Mouse (Mus musculus): ENCODE measurements around the gene Aebp2. TPM values are rescaled to one million over a fixed set of nuclear protein-coding genes. Genes with fewer than 3 reads are reported as not detected.
"Not testable (repeated sequence)": the region's sequence is repeated elsewhere in the genome, so short reads cannot be mapped to it uniquely, and the experiment has no call there.

Aebp2 gene
- total RNA-seq, 2 experiments from 2014 or later: 10.2 to 16.9 TPM

DNA sequence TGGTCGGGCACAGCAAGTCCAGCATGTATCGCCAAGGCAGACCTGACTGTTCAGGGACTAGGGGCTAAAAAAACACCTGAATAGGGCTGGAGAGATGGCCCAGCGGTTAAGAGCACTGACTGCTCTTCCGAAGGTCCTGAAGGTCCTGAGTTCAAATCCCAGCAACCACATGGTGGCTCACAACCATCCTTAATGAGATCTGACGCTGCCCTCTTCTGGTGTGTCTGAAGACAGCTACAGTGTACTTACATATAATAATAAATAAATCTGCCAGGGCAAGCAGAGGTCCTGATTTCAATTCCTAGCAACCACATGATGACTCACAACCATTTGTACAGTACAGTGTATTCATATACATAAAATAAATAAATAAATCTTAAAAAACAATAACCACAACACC, 17.3 kb upstream of the Aebp2 start:
- not testable (repeated sequence) for ATAC-seq (replicated peaks; ENCODE audit: low FRiP score, poor library complexity, severe bottlenecking)

DNA sequence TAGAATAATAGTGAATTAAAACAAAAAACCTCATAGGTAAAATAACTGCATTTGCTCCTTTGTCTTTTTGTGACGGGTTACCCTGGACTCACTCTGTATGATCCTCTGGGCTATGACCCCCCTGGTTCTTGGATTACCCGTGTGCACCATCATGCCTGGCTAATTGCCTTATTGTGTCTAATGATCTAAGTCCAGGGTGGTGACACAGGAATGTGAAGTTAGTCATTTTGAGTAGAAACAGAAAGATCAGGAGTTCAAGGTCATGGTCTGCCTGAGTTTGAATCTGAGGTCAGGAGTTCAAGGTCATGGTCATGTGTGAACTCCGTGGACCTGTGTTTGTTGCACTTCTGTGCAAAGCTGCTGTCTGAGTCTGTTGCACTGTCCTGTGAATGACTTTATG, 16.7 kb upstream of the Aebp2 start:
- no peak for ATAC-seq (replicated peaks; ENCODE audit: low FRiP score, poor library complexity, severe bottlenecking)

DNA sequence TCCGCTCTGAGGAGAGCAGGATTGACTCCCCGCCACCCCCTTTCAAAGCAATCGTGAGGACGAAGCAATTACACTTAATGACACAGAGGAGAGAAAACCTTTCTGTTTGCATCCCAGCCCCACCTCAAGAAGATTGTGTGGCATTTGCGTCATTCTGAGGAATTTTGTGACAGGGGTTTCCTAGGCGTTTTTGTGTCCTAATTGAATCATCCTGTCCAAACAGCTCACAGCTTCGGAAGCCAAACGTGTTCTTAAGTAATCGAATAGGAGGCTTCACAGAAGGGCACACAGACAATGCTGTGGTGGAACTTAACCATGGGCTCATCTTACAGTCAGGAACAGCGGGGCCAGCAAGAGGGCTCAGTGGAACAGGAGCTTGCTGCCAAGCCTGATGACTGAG, 15.9 kb upstream of the Aebp2 start:
- ATAC-seq (replicated peaks; ENCODE audit: low FRiP score, poor library complexity, severe bottlenecking): no peak

GRCm38 (mm10) chr6:140608666-140609065, 13.8 kb upstream of the Aebp2 start:
- no peak for ATAC-seq (replicated peaks; ENCODE audit: low FRiP score, poor library complexity, severe bottlenecking)

DNA sequence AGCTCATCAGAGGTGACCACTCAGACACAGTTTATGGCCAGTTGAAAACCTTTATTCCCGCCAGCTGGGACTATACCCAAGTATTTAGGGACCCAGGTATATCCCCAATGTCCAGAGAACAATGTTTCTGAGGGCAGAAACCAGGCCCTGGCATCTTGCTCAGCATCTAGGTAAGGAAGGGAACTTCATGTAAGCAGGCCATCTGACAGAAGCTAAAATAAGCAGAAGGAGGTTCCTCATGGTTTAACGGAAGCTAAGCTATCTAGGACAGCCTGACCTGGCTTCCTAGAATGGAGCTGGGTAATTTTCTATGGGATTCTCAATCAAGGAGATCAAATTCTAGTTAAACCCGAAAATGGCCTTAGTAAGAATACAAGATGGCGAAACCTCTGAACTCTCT, 12.9 kb upstream of the Aebp2 start:
- ATAC-seq (replicated peaks; ENCODE audit: low FRiP score, poor library complexity, severe bottlenecking): no peak

GRCm38 (mm10) chr6:140610117-140610516, 12.3 kb upstream of the Aebp2 start:
- ATAC-seq (replicated peaks; ENCODE audit: low FRiP score, poor library complexity, severe bottlenecking): no peak

- ATAC-seq (replicated peaks; ENCODE audit: low FRiP score, poor library complexity, severe bottlenecking): no peak
Measured at GRCm38 (mm10) chr6:140611282-140611681, 11.2 kb upstream of the Aebp2 start.

GRCm38 (mm10) chr6:140611893-140612473, 10.5 kb upstream of the Aebp2 start:
- ATAC-seq (replicated peaks; ENCODE audit: low FRiP score, poor library complexity, severe bottlenecking): no peak

DNA sequence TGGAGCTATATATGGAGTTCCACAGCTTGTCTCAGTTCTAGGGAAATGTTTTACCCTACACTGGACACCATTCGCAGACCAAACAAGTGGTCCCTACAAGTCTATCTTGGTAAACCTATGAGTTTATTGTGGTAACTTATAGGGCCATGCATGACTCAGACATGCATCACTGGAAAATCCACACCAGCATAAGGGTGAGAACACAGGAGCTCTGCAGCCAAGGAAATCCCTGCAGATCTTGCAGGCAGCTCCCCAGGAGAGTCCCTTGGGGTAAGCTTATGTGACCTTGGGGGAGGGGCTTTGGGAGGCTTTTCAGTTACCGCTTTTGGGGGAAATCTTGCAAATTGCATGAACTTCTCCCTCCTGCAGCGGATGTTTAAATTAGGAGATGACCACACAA, 8.6 kb upstream of the Aebp2 start:
- no peak for ATAC-seq (replicated peaks; ENCODE audit: low FRiP score, poor library complexity, severe bottlenecking)

GRCm38 (mm10) chr6:140614711-140615110, 7.8 kb upstream of the Aebp2 start:
- no peak for ATAC-seq (replicated peaks; ENCODE audit: low FRiP score, poor library complexity, severe bottlenecking)

- ATAC-seq (replicated peaks; ENCODE audit: low FRiP score, poor library complexity, severe bottlenecking): no peak
Measured at GRCm38 (mm10) chr6:140620531-140621349, 1.7 kb upstream of the Aebp2 start.

GRCm38 (mm10) chr6:140621622-140622021, 841 bp upstream of the Aebp2 start:
- no peak for ATAC-seq (replicated peaks; ENCODE audit: low FRiP score, poor library complexity, severe bottlenecking)

DNA sequence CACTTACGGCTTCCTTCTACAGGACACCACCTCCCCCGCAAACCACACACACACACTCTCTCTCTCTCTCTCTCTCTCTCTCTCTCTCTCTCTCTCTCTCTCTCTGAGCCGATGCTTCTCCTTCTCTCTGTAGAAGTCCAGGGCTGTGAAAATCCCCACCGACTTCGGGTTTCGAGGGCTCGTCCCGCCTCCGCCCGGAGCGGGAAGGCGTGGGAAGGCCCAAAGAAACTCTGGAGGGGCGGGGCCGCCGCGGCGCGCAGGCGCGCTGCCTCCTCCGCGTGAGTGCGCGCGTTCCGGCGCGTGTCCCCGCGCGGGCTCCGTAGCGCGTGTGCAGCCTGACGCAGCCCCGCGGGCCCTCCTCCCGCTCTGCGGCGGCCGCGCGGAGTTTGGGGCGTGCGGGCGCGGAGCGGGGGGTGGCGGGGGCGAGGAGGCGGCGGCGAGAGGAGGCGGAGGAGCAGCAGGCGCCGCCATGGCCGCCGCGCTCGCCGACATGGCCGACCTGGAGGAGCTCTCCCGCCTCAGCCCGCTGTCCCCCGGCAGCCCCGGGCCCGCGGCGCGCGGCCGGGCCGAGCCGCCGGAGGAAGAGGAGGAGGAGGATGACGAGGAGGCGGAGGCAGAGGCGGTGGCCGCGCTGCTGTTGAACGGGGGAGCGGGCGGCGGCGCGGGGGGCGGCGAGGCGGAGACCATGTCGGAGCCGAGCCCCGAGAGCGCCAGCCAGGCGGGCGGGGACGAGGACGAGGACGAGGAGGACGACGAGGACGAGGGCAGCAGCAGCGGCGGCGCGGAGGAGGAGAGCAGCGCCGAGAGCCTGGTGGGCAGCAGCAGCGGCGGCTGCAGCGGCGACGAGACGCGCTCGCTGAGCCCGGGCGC, 998 bp downstream of the Aebp2 start:
- ATAC-seq (replicated peaks; ENCODE audit: low FRiP score, poor library complexity, severe bottlenecking): peak; percentile 92

DNA sequence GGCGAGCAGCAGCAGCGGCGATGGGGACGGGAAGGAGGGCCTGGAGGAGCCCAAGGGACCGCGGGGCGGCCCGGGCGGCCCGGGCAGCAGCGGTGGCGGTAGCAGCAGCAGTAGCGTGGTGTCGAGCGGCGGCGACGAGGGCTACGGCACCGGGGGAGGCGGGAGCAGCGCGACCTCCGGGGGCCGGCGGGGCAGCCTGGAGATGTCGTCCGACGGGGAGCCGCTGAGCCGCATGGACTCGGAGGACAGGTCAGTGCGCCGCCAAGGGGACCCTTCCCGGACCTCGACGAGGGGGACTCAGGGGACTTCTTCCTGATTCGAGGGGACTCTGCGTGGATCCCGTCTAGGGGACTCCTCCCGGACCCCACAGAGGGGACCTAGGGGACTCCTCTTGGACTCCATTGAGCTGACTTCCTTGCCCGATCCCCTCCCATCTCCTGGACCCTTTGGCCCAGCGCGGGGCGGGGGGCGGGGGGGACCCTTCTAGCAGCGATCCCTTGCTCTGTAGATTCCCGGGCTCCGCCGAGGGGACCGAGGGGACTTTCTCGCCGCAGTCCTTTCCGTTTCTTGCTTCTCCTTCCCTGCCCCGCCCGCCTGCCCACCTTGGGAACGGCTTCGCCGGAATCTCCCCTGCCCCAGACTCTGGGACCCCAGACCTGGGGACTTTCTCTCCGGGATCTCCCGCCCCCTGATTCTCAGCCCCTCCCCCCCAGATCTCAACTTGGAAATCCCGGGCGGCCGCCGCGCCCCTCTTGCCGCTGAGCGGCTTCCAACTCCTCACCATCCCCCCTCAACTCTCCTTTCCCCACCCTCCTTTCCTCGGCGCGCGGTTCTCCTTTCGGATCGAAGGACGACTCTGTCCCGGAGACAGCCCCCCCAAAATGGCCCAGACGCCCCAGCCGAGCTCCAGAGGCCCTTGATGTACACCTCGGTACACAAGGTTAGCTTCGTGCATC, 1.9 kb downstream of the Aebp2 start:
- peak; percentile 8 for ATAC-seq (replicated peaks; ENCODE audit: low FRiP score, poor library complexity, severe bottlenecking)

DNA sequence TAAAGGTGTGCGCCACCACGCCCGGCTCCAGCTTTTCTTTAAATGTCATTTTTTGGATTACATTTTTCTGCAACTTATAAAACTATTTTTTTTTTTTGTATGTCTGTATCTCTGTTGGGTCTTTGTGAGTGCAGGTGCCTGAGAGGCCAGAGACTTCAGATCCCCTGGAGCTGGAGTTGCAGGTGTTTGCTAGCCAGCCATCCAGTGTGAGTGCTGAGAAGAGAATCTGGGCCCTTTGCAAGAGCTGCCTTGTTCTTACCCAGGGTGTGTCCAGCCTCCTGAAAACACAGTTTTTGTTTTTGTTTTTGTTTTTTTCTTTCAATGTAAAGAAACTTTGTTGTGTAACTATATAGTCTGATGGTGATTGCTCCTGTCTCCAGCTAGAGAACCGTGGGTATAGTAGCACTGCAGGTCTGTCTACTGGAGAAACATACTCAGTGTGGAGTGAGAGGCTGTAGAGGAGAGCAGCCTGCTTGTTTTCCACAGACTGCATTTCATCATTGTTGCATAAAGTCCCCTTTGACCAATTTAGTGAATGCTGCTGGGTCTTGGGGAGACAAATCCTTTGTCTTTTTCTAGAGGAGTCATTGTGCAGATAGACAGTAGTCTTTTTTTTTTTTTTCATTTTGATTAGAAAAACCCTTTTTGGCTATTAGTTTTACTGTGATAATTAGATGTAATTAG, 6.9 kb downstream of the Aebp2 start:
- ATAC-seq (replicated peaks; ENCODE audit: low FRiP score, poor library complexity, severe bottlenecking): no peak

DNA sequence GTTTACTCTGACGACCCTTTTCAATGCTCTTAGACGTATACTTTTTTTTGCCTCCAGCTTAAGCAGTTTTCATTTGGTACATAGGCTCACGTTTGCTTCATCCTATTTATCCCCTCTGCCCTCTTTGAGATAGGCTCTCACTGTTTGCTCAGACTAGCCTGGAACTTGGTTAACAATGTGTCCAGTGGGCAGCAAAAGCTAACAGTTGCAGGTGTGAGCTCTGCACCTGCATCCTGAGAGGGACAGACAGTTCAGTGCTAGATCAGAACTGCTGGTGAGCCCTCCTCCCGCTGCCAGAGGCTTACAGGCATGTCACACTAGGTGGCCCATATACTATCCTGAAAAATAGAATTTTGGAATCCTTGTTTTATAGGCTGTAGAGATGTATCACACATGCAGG, 7.8 kb downstream of the Aebp2 start:
- ATAC-seq (replicated peaks; ENCODE audit: low FRiP score, poor library complexity, severe bottlenecking): no peak

DNA sequence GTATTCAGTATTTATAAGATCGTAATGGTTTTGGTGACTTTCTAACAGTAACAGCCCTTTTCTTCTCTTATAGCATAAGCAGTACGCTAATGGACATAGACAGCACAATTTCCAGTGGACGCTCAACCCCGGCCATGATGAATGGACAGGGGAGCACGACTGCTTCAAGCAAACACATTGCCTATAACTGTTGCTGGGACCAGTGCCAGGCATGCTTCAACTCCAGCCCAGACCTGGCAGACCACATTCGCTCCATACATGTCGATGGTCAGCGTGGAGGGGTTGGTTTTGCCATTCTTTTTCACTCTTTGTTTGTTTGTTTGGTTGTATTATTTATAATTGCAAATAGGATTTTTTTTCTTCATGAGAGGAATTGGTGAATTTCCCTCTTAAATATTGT, 11.2 kb downstream of the Aebp2 start:
- ATAC-seq (replicated peaks; ENCODE audit: low FRiP score, poor library complexity, severe bottlenecking): no peak

GRCm38 (mm10) chr6:140636290-140636689, 13.8 kb downstream of the Aebp2 start:
- no peak for ATAC-seq (replicated peaks; ENCODE audit: low FRiP score, poor library complexity, severe bottlenecking)

DNA sequence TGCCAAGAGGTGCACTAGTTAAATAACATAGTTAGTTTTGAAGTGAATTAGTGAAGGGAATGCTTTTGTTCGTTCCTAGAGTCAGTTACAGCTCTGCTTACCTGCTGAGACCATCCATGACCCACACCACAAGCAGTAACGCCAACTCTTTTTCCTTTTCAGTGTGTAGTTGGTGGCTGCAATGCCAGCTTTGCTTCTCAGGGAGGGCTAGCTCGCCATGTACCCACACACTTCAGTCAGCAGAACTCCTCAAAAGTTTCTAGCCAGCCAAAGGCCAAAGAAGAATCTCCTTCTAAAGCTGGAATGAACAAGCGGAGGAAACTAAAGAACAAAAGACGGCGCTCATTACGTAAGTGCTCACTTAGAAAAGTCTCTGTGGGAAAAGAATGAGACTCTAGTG, 19.5 kb downstream of the Aebp2 start:
- no peak for ATAC-seq (replicated peaks; ENCODE audit: low FRiP score, poor library complexity, severe bottlenecking)

All from erythroblast, adult 5-6 weeks (primary cell).